Mouse (Mus musculus) erythroblast, embryonic 14.5 days (primary cell): Measurements from ENCODE around the gene Tapbp.
"Not testable (repeated sequence)": the region's sequence is repeated elsewhere in the genome, so short reads cannot be mapped to it uniquely, and the experiment has no call there.

Experiments used
- GATA1 ChIP-seq: IDR thresholded peaks from 2 replicates; pipeline ENCODE4 v1.6.1; 2012; ENCODE audit warnings: low read length, inconsistent platforms, mixed read lengths
- TAL1 ChIP-seq: IDR thresholded peaks from 3 replicates; pipeline ENCODE4 v1.6.1; 2012; ENCODE audit warnings: low read length, inconsistent platforms, mixed read lengths

- not testable (repeated sequence) for TF ChIP-seq TAL1, GATA1
These were observed 23.8 kb upstream of the Tapbp start for GRCm38 (mm10) chr17:33891892-33892291.
